Mouse (Mus musculus) cerebellum, postnatal 10 days (tissue): ENCODE measurements around the gene Skap1.

ENCODE experiments used
- DNase-seq, 2 experiments: peaks; one replicate each; pipeline ENCODE4 v3.0.0; 2021; ENCODE audit warnings: mixed read lengths in 2 of 2

The Skap1 gene

DNA sequence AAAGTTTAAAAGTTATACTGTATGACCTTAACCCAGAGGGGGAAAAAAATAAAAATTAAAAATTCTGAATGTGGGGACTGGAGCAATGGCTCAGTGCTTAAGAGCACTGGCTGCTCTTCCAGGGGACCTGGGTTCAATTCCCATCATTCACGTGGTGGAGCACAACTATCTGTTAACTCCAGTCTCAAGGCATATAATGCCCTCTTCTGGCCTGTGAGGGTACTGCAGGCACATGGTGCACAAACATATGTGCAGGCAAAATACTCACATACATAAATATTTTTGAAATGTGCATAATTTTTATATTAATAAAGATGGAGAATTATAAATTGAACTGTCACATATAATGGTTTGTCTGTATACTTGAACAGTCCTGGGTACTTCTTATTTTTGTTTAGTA is 99.7 kb downstream of the Skap1 start:
- no peak for DNase-seq

DNA sequence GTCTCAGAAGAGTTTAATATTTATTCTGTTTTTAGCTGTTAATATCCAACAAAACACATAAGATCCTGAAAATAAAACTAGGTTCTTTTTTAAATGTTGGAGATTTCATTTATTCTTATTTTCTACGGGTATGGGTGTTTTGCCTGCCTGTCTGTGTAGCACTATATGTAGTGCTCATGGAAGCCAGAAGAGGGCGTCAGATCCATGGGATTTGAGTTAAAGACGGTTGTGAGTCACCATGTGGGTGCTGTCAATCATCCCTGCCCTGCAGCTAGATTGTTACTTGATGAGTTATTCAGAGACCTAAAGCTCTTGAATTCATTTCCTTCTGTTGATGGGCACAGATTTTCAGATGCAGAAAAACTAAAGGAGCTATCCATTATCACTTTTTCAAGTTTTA is 108.1 kb downstream of the Skap1 start:
- no peak for DNase-seq

DNA sequence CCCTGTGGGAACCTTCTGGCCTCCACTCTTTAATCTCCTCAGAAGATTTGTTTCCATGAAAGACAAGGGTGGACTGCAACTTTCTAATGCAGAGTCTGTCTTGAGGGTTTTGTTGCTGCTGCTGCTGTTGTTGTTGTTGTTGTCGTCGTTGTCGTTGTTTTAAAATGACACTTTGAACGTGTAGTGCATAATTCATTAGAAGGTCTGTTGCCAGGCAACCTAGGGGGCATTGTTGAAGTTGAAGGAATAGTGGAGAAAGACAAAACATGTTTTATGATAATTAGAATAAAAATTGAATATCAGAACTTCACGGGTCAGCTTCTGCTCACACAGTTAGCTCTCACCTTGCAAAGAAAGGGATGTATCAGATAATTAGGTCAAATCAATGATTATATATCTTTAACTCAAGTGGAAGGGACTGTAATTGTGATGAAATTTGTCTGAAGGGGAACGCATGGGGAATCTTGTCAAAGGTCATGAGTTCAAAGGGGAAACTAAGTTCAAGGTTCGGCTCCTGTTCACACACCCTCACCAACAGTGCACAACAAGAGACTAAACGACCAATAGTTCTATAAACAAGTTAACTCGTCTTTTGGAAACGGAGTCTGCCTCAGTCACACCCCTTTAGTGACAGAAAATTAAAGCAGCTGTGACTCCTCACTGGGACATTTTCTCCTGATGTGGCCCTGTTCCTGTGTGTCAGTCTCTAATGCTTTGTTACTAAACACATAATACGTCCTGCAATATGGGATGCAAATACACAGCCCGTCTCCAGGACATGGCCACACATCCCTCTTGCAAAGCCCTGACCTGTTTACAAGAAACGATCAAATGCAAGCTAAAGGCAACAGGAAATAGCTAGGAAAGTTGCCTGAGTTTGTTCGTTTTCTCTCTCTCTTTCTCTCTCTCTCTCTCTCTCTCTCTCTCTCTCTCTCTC is 112.4 kb downstream of the Skap1 start:
- DNase-seq: no peak

DNA sequence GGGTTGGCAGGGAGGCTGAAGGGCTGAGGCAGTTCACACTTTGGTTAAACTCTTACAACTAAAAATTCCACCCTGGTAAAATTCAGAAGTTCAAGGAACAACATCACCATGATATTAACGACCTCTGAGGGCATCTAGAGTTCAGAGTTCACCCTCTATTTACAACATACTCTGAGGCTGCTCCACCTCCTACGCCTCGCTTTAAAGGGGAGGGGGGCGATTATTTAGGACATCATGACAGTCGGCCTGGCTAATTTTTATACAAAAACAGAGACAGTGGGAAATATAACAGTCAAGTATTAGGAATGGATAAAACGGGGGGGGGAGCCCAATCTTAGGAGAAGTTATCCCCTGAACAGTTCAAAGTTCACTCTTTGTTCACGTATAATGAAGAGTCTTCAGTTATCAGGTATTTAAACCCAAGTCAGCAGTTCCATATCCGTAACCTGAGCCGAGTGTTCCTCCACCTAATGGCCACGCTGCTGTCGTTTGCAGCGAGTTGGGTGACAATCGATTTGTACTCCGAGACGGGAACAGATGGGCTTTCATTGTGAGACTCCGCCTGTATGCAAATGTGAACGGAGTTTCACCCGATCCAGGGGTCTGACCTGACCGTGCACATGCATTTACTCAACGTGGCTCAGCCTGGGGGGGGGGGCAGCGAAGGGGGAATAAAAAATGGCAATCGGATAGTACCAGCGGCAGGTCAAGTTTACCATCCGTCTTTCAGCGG is 114.3 kb downstream of the Skap1 start:
- DNase-seq: no peak

DNA sequence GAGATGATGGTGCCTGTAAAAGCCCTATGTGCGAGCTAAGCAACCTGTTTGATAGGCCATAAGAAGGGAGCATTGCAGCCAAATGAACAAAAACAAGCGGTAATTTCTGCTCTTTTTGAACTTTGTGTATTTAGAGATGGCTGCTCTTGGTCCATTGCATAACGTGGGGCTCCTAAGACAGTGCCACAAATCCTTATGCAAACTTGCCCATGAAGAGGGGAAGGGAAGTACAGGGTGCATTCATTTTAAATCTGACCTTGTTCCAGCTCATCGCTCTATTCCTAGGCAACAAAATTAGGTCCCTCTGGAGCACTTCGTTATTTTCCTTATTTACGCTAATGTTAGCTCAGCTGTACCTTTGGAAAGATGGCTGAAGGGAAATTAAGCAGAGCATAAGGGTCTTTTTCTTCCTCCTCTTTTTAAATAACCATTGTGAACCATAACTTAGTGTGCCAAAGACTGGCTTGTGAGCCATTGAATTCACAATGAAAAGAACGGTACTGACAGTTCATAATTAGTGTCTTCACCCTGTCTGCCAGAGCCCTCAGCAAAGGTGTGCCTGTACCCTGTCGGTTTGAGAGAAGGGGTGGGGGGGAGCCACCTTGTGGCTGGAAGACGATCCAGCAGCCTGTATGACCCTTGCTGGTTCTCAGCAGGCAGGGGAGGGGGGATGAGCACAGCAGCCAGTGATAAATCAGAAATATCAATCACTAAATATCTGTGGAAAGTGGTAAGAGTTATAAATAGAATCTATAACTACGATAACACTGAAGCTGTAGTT is 117.4 kb downstream of the Skap1 start:
- peak; percentile 63 to 65 for DNase-seq

DNA sequence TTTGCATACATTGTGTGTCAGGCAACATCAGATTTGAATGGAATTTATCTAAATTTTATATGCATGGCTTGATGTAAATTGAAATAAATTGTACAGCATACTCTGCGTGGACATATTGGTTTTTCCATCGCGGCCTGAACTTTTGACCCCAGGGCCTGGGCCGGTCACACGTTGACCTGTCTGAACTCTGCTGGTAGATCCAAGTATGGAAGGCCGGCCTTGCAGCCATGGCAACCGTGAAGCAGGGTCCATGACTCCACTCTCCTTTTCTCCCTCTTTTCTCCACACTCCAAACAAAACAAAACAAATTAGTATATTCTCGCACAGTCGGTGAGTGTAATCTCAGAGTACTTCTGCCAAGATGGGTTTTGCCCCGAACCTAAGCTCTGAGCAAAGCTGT is 118.2 kb downstream of the Skap1 start:
- DNase-seq: no peak

DNA sequence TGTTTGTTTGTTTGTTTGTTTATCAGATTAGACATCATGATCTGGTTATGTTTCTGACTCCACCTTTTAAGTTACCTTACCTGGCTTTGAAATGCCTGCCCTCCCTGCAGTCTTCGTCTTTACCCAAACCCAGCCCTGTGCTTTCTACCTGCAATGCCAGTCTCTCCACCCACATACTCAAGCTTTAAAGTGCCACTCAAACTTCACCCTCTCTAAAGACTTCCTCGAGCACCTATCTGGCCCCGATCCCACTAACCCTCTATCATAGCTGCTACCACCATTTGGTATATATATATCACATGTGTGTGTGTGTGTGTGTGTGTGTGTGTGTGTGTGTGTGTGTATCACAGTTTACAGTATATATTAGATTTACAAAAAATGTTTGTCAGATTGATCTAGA is 125.4 kb downstream of the Skap1 start:
- no peak for DNase-seq

DNA sequence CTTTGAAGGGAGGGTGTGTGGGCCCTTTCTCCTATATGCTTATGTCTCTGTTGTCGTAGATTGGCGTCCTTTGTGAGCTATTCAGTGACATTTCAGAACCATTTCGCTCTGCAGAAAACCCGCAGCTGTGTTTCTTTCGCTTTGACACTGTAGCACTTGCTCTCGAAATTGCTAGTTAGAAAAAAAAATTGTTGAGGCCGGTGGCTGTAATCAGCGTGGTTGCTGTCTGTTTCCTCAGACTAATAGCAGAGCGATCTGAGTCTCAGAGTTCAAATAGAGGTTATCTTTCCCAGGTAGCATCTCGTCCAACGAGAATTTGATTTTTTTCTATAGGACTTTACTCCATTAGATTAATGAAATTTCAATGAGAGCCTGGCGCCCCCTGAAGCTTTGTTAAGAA is 131.5 kb downstream of the Skap1 start:
- no peak for DNase-seq

DNA sequence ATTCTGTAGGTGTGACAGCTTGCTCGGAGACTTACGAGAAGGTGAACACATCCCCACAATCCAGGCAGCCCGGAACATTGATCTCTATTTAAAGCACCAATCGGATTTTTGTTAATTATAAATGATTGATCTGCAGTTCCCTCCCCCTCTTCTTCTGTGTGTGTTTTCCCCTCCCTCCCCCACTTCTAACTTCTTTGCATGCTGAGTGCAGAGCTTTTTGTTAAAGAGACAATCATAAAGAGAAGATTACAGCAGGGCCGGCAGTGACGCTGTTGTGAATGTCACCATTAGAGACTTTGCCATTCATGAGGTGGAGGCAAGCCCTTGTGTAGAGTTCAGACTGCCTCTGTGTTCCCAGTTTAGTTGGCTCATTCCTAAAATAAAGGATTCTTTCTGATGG is 131.9 kb downstream of the Skap1 start:
- DNase-seq: no peak

DNA sequence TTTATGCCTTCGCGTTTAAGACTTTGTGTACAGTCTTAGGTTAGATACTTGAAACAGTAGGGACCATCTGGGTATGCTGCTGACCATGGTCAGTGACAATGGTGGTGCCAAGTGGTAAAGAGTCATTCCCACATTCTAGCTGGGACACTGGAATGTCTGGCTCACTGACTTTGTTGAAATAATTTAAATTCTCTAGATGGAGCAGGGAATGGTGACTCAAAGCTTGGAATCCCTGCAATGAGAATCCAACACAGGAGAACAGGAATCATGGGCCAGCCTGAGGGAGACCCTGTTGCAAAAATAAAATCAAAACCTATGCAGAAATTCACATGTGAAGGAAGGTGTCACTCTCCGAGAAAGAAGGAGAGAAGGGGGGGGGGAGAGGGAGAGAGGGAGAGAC is 138.4 kb downstream of the Skap1 start:
- DNase-seq: no peak

DNA sequence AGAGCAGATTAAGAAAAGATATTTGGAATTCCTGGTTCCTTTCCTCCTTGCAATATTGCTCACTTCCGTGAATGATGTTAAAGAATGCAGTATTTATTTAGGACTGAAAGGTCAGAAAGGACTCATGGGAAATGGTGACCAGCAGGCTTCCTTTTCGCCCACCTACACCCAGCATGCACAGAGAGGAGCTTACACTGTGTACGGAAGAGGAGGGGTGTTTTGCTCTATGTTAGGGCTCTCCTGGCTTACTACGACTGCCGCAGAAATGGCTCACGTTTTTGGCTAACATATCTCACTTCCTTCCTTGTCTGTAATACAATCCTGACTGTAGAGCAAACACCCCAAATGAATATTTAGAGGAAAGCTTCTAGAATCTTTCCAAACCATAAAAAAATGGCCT is 139.9 kb downstream of the Skap1 start:
- DNase-seq: no peak

DNA sequence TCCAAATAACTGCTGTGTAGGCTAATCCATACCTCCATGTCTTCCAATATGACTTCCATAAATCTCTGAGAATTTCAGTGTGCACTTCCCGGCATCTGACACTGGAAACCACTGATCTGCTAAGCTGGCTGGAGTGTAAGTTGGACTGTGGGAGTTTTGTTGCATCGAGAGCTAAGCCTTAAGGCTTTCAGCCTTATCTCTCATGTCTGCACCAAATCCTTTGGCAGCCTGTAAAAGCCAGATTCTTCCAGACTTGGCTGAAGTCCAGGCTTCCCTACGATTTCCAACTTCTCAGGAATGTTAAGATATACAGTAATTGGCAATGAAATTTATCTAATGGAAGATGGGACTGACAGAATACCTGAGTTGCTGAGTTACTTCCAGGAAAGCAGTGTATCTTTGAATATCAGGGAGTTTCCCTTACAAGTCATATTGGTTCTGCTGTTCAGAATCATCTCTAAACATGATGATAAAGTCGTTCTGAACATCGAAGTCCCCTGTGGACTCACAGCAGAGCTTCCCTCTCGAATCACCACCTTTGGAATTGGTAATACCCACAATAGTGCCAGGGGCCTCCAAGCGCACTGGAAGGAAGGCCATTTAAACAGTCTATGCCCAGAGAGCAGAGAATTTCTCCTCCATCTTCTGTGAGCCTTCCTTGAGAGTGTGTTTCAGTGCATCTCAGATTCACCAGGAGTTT is 140.5 kb downstream of the Skap1 start:
- DNase-seq: no peak

DNA sequence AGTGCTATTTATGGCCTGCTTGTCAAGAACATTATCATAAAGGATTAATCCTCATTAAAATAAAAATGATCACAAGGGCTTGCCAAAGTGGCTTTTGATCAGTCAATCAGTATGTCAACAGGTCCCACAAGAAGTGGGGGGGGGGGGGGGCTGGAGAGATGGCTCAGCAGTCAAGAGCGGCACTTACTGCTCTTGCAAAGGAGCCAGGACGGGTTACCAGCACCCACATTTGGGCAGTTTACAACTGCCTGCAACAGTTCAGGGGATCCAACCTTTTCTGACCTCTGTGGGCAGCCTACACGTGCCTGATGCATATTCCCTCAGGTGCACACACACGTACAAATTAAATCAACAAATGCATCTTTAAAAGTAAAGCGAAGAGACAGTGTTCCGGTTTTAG is 141.1 kb downstream of the Skap1 start:
- DNase-seq: no peak

DNA sequence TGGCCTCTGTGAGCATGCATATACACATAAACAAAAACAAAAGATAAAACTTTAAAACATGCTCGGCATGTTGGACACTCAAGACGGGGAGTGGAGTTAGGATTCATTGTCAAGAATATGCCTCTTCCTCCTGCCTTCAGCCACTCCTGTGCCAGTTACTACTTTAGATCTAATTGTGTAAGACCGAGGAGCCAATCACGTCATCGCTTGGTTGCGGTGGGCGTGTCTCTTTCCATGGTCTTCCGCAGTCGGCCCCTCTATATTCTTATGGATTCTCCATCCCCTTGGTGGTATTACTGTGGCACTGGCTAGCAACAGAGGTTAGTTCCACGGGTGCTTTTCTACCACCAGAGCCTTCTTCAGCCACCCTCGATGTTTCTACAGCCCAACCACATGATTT is 148.2 kb downstream of the Skap1 start:
- no peak for DNase-seq

DNA sequence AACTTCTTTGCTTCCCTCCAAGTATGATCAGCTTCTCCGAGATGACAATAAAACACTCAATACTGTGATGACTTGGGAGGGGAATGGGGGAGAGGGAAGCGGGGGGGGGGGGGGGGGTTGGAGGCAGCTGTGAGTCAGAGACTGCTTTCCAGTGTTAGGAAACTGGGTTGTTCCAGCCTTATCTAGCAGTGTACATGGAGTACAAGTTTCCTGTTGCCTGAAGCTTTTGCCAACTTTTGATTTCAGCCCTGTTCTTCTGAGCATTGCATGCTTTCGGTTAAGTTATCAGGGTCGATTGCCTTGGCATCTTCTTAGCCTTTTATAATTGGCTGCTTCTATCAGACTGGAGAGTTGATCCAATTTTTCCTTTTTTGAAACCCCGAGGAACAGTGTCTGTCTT is 152.4 kb downstream of the Skap1 start:
- DNase-seq: no peak

DNA sequence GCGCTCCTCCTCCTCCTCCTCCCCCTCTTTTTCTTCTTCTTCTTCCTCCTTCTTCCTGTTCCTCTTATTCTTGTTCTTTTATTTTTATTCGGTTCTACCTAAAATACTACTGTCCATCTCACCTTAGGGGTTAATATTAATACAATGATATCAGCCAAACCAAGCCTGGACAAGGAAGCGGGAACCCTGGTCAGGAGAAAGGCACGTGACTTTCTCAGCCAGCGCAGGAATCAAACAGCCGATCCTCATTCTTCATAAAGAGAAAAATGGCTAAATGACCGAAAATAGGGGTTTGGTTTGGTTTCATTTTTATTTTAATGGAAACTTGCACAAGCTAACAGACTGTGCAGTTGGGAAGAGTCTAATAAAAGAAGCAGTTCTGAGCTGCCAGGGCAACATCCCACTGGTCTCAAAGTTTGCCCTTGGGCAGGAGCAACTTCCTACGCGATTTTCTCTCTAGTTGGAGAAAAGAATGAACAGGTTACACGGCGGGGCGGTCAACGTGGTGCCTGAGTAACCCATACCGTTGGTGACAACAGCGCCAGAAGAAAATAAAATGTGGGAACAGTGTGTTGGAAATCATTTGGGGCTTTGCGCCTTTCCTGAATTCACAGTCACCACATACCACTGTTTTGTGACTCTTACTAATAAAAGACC is 154.5 kb downstream of the Skap1 start:
- DNase-seq: no peak

DNA sequence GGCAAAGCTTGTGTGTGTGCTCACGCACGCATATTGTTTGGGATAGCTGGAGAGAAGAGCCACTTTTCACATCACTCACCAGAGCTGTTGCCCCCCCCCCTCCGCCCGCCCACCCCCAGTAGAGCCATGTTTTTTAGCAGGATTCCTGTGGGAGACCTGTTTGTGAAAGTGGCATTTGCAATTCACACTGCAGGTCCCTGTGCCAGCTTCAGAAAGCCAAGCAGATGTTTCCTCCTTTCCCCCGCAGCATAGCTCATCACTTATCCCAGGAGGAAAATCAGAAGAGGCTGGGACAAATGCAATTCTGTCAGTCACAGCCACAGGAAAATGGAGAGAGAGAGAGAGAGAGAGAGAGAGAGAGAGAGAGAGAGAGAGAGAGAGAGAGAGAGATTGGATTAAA is 155.2 kb downstream of the Skap1 start:
- no peak for DNase-seq

DNA sequence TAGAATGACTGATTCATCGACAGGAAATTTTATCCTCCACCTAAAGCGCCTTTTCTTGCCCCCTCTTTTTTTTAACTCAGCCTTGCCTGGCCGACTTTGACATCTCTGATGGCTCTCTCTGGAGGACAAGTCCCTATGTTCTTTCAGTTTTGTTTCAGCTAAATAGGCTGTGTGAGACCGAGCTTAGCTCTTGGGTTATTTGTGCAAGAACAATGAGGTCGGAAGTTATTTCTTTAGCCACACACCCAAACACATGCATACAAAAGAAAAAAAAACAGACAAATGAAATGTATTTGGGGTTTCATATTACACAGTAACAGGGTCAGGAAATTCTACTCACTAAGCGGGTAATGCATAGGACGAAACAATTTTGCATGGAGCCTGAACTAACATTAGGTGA is 155.6 kb downstream of the Skap1 start:
- no peak for DNase-seq

DNA sequence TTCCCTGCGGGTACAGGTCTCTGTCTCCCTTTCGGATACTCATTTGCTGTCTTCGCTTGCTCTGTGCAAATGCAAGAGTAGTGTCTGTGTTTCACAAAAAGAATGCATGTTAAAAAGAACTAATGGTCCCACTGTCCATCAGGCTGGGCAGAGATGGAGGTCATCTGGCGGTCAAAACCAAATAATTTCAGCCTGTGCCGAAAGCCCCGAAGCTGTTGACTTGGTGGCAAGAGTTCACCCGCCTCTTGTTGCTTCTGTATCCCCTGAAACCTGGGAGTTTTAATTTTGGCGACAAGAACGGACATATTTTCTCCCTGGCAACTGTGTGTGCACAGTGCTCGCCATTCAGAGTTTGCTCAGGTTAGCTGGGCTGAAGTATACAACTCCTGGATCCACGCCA is 156.3 kb downstream of the Skap1 start:
- peak in 1 of 2 experiments; percentile 10 for DNase-seq

DNA sequence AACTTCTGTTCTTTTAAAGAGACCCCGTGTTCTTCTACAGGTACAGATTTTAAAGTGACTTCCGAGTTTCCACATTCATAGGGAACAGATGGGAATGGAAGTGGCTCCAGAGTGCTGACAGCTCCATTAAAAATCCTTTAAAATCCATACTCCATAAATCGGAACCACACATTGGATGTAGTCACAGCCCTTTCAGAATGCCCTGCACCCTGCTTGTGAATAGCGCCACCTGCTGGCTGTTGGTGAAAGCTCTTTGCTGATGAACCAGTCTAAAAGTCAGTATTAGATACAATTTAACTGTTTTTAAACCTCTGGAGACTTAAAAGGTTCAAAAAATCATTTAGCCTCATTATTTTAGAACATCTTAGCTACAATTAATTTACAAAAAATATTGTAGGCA is 156.8 kb downstream of the Skap1 start:
- peak; percentile 89 to 90 for DNase-seq

DNA sequence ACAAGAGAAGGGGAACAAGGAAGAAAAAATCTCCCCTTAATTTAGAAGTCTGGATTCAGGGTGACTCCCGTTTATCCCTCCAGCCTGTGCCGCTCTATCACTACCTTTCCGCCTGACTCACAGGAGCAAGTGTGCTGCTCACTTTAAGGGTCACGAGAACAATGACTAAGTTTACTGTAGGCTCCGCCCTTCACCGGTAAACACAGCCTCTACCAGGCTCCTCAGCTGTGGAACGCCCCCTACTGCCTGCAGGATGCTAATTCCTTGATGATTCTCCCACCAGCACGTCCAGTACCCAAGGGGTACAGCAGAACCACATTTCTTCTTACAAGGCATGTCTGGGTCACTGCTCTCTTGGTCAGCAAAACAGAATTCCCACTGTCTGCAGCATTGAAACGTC is 158.4 kb downstream of the Skap1 start:
- DNase-seq: peak; percentile 11 to 18

DNA sequence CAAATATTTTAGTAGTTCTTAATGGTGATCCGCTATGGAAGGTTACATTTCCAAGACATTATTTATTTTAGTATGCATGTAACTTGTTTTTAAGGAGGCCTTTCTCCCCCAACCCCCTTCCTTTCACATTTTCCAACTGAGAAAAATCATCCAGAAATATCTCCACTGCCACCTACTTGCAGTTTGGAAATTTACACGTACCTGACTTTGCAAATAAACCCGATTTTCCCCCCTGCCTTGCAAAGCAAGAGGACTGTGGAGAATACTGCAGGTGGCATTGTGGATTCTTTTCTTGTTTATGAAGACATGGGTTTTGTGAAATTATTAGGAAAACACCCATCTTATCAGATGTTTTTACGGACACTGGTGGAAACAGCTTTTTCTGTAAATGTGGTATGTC is 160.0 kb downstream of the Skap1 start:
- no peak for DNase-seq
